Mouse (Mus musculus) limb, embryonic 14.5 days (tissue): ENCODE measurements around the gene Trim46. TPM values are rescaled to one million over a fixed set of nuclear protein-coding genes. Genes with fewer than 3 reads are reported as not detected.

ENCODE experiments used
- ATAC-seq: fragments of 200-750 bp; cut with Nextera tagmentation; 2 replicates; pipeline ENCODE4 v1.8.0; 2017; ENCODE audit warnings: low read depth, moderate number of reproducible peaks, moderate TSS enrichment; ENCODE audit not compliant: low FRiP score
- DNase-seq: peaks from one replicate; pipeline ENCODE4 v3.0.0-alpha.2; 2015; ENCODE audit warnings: low spot score
- H3K27ac ChIP-seq: fragments of 300-500 bp; sonication (generic); replicated peaks from 2 replicates; pipeline ENCODE4 v1.5.1; 2014; ENCODE audit warnings: low read depth, mild to moderate bottlenecking, low read length, moderate library complexity, mixed read lengths
- H3K27me3 ChIP-seq: fragments of 300-500 bp; sonication (generic); 2 replicates; pipeline ENCODE4 v1.6.1; 2014; ENCODE audit warnings: low read length, mixed read lengths; ENCODE audit not compliant: control insufficient read depth, insufficient read depth
- H3K36me3 ChIP-seq: fragments of 300-500 bp; sonication (generic); 2 replicates; pipeline ENCODE4 v1.6.1; 2014; ENCODE audit warnings: mild to moderate bottlenecking, low read length, moderate library complexity, mixed read lengths; ENCODE audit not compliant: control insufficient read depth, insufficient read depth
- H3K4me1 ChIP-seq: fragments of 300-500 bp; sonication (generic); 2 replicates; pipeline ENCODE4 v1.6.1; 2014; ENCODE audit warnings: antibody characterized with exemption, low read length, mixed read lengths; ENCODE audit not compliant: control insufficient read depth, insufficient read depth
- H3K4me2 ChIP-seq: fragments of 300-500 bp; sonication (generic); replicated peaks from 2 replicates; pipeline ENCODE4 v1.6.1; 2014; ENCODE audit warnings: low read depth, mild to moderate bottlenecking, low read length, moderate library complexity; ENCODE audit not compliant: severe bottlenecking
- H3K4me3 ChIP-seq: fragments of 300-500 bp; sonication (generic); replicated peaks from 2 replicates; pipeline ENCODE4 v1.5.1; 2014; ENCODE audit warnings: low read length
- H3K9ac ChIP-seq: fragments of 300-500 bp; sonication (generic); 2 replicates; pipeline ENCODE4 v1.6.1; 2014; ENCODE audit warnings: mild to moderate bottlenecking, low read depth, low read length, moderate library complexity; ENCODE audit not compliant: severe bottlenecking
- H3K9me3 ChIP-seq: fragments of 300-500 bp; sonication (generic); 2 replicates; pipeline ENCODE4 v1.6.1; 2016; ENCODE audit warnings: low read length; ENCODE audit not compliant: control insufficient read depth
- POLR2A ChIP-seq: fragments of 200-500 bp; IDR thresholded peaks from 2 replicates; pipeline ENCODE4 v1.8.0; 2012; ENCODE audit warnings: inconsistent platforms, mild to moderate bottlenecking, moderate library complexity, borderline replicate concordance; ENCODE audit not compliant: insufficient read depth, insufficient read length; ENCODE audit errors: extremely low read depth
- WGBS: fragments of 180-500 bp; shearing (Covaris S2); extraction: QIAGEN DNeasy Blood & Tissue Kit; methylation state at CpG from one replicate; pipeline ENCODE4 v1.1.7; 2014; 5-methylcytosine and 5-hydroxymethylcytosine counted together
- microRNA counts: library from miRNA; unstranded; fragments of <30 nt; microRNA quantifications from one replicate; lab custom pipeline; 2016
- microRNA-seq: library from miRNA; unstranded; fragments of <30 nt; microRNA quantifications from one replicate; pipeline ENCODE4, GENCODE M21; 2016
- polyA plus RNA-seq, 2 experiments: library from polyadenylated mRNA; depleted of rRNA in 1 of 2; stranded (reverse) in 1 of 2; unstranded in 1 of 2; fragments of >200 nt; fragmentation: Nextera tagmentation in 1 of 2; extraction: Ambion mirVana in 1 of 2; gene quantifications; 2 replicates each; pipeline versions ENCODE4 v1.2.1 to v1.2.3; 2012 to 2014

Gene Trim46
- polyA plus RNA-seq, 2 experiments = 3.9 to 19.0 TPM

DNA sequence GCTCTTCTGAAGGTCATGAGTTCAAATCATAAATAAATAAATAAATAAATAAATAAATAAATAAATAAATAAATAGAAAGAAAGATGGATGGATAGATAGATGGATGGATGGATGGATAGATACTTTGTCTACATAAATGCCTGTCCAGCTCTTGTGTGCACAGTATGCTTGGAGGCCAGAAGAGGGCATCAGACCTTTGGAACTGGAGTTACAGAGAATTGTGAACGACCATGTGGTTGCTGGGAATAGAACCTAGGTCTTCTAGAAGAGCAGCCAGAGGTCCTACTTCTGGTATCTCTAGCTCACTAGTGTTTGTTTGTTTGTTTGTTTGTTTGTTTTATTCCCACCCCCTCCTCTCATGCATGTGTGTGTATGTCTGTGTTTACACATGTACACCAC, 52.8 kb downstream of the Trim46 start:
- Histone ChIP-seq H3K27ac (no peak overlapping the region), H3K9me3 (no peaks in the 10 kb centered on the region), H3K4me1 (peaks cover 8% of the 10 kb centered on the region), H3K36me3 (peaks cover 7% of the 10 kb centered on the region), H3K4me3 (no peak overlapping the region), H3K9ac (no peak overlapping the region), H3K27me3 (no peaks in the 10 kb centered on the region), H3K4me2 (no peak overlapping the region)
- DNase-seq = no peak
- no peak for ATAC-seq
- no peak for TF ChIP-seq POLR2A
- 71% methylated on average over 1 of the region's 1 CpGs for WGBS

DNA sequence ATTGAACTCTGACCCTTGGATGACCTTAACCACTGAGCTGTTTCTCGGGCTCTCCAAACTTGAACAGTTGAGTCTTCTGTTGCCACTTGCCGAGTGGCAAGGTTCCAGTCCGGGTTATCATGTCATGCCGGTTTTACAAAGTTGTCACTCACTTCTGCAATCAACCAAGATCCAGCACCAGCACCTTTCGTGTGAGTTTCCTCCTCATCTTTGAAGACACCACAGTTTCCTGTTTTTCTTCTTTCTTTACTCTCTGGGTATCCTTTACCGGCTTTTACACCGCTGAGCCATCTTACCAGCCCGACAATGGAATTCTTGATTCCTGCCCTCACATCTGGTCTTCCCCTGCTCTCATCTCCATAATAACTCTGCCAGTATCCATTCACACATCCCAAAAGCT, 55.7 kb downstream of the Trim46 start:
- no peak for DNase-seq
- 90% methylated on average over 8 of the region's 8 CpGs for WGBS
- H3K27ac ChIP-seq = no peak overlapping the region

DNA sequence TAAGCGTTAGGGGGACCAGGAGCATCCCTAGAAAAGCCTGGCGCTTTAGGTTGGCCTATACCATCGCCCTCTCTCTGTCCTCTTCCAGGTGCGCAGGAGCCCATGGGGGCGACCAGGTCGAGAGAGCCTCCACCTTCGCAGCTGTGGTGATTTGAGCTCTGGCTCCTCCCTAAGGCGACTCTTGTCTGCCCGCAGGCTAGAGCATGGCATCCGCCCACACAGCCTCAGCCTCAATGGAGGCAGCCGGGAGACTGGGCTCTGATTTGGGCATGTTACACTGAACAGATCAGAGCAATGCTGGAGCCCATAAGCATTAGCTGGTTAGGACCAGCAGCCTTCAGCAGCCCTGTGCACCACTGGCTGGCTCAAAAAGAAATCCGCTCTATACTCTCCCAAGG, 57.6 kb downstream of the Trim46 start:
- no peak overlapping the region for H3K4me2 ChIP-seq
- peaks cover 22% of the 10 kb centered on the region for H3K36me3 ChIP-seq
- no peak overlapping the region for H3K4me3 ChIP-seq
- ATAC-seq (no peak), DNase-seq (no peak)
- H3K4me1 ChIP-seq = peaks cover 22% of the 10 kb centered on the region
- WGBS = 65% methylated on average over 10 of the region's 12 CpGs
- H3K27me3 ChIP-seq = no peaks in the 10 kb centered on the region
- no peaks in the 10 kb centered on the region for H3K9me3 ChIP-seq
- TF ChIP-seq POLR2A = no peak
- no peak overlapping the region for H3K9ac ChIP-seq
- H3K27ac ChIP-seq = no peak overlapping the region

More for the DNA sequence above, 55.7 kb downstream of the Trim46 start:
- H3K27me3 ChIP-seq = no peaks in the 10 kb centered on the region
- peaks cover 22% of the 10 kb centered on the region for H3K36me3 ChIP-seq
- no peak overlapping the region for H3K4me3 ChIP-seq
- no peak overlapping the region for H3K4me2 ChIP-seq
- no peaks in the 10 kb centered on the region for H3K9me3 ChIP-seq
- H3K9ac ChIP-seq = no peak overlapping the region
- ATAC-seq = no peak
- TF ChIP-seq POLR2A = no peak
- H3K4me1 ChIP-seq = peaks cover 5% of the 10 kb centered on the region; the same call in 1 of the 2 replicates

DNA sequence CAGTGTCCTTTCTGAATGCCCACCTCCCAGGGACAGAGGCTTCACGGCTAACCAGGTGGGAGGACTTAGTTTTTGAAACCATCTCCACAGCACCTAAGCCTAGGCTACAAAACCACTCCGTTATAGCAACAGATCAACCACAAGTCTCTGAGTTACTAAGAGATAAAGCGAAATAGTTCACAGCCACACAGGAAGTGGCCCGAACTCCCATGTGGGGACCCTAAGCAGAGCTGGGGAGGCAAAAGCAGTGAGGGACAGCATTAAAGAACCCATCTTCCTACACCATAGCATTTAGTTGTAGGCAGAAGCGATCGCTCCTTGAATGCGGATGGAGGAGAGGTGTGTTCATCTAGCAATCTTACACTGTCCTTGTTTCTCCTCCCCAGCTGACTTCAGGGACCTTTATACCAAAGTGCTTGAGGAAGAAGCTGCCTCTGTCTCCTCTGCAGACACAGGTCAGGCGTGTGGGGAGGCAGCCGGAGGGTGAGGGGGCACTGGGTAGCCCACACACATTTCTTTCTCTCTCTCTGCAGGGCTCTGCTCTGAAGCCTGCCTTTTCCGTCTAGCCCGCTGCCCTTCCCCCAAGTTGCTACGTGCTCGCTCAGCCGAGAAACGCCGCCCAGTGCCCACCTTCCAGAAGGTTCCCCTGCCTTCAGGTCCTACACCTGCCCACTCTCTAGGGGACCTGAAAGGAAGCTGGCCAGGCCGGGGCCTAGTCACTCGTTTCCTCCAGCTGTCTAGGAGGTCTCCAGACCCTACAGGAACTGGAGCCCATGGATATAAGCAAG, 58.2 kb downstream of the Trim46 start:
- no peaks in the 10 kb centered on the region for H3K27me3 ChIP-seq
- TF ChIP-seq POLR2A = no peak
- no peak overlapping the region for H3K4me3 ChIP-seq
- WGBS = 85% methylated on average over 18 of the region's 18 CpGs
- H3K27ac ChIP-seq = no peak overlapping the region
- H3K4me2 ChIP-seq = no peak overlapping the region
- H3K9me3 ChIP-seq = no peaks in the 10 kb centered on the region
- H3K4me1 ChIP-seq = peaks cover 23% of the 10 kb centered on the region
- peaks cover 22% of the 10 kb centered on the region for H3K36me3 ChIP-seq
- no peak for DNase-seq
- no peak for ATAC-seq
- H3K9ac ChIP-seq = no peak overlapping the region

DNA sequence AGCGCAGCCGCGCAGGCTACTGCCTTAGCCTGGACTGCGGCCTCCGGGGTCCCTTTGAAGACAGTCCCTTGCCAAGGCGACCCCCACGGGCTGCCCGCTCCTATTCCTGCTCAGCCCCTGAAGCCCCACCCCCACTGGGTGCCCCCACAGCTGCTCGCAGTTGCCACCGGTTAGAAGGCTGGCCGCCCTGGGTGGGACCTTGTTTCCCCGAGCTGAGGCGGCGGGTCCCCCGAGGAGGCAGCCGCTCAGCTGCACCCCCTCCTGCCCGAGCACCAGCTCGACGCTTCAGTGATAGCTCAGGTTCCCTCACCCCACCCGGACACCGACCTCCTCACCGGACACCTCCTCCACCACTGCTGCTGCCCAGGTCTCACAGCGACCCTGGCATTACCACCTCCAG, 58.9 kb downstream of the Trim46 start:
- no peak for DNase-seq
- no peak overlapping the region for H3K9ac ChIP-seq
- H3K4me1 ChIP-seq = peaks cover 23% of the 10 kb centered on the region
- no peak overlapping the region for H3K27ac ChIP-seq
- no peak overlapping the region for H3K4me3 ChIP-seq
- no peaks in the 10 kb centered on the region for H3K9me3 ChIP-seq
- H3K27me3 ChIP-seq = no peaks in the 10 kb centered on the region
- H3K4me2 ChIP-seq = no peak overlapping the region
- 49% methylated on average over 20 of the region's 23 CpGs for WGBS
- no peak for ATAC-seq
- no peak for TF ChIP-seq POLR2A
- H3K36me3 ChIP-seq = peaks cover 27% of the 10 kb centered on the region

MicroRNA genes within 50 kb of the gene (microRNA counts, 519-probe panel; counts per million panel counts)
- microRNA mmu-miR-92b (lab: Ali Mortazavi, UCI) = not detected

Small RNAs within 50 kb of the gene (microRNA-seq; reads per million reads assigned to microRNA genes)
- gene Mir92b = 70.0 reads per million, percentile 41 among the genes with 10 or more reads in this experiment

Other genes with a start within 250 kb of the Trim46 start
- gene Rusc1, start 153.0 kb downstream of the Trim46 start, polyA plus RNA-seq (2012; rRNA removed) = 56.6 and 64.2 TPM in 2 replicates
- gene Rusc1, start 153.0 kb downstream of the Trim46 start, polyA plus RNA-seq (2014; fragmentation: Nextera tagmentation; extraction: Ambion mirVana) = 24.8 and 27.5 TPM in 2 replicates
- gene Gm43738, start 145.2 kb downstream of the Trim46 start, polyA plus RNA-seq (2012; rRNA removed) = 0.03 TPM in 1 of 2 replicates, not detected in the other
- not detected in 2 replicates for gene Gm43738, start 145.2 kb downstream of the Trim46 start, polyA plus RNA-seq (2014; fragmentation: Nextera tagmentation; extraction: Ambion mirVana)
- 118 and 119 TPM in 2 replicates for gene Fdps, start 144.3 kb downstream of the Trim46 start, polyA plus RNA-seq (2012; rRNA removed)
- 172 and 215 TPM in 2 replicates for gene Fdps, start 144.3 kb downstream of the Trim46 start, polyA plus RNA-seq (2014; fragmentation: Nextera tagmentation; extraction: Ambion mirVana)
- gene Pklr, start 110.2 kb downstream of the Trim46 start, polyA plus RNA-seq (2012; rRNA removed) = 0.27 and 0.50 TPM in 2 replicates
- 0.14 and 0.23 TPM in 2 replicates for gene Pklr, start 110.2 kb downstream of the Trim46 start, polyA plus RNA-seq (2014; fragmentation: Nextera tagmentation; extraction: Ambion mirVana)
- 4.6 and 8.9 TPM in 2 replicates for gene Hcn3, start 86.1 kb downstream of the Trim46 start, polyA plus RNA-seq (2012; rRNA removed)
- gene Hcn3, start 86.1 kb downstream of the Trim46 start, polyA plus RNA-seq (2014; fragmentation: Nextera tagmentation; extraction: Ambion mirVana) = 1.5 and 1.6 TPM in 2 replicates
- gene Clk2, start 81.5 kb downstream of the Trim46 start, polyA plus RNA-seq (2012; rRNA removed) = 152 and 155 TPM in 2 replicates
- 26.5 and 34.2 TPM in 2 replicates for gene Clk2, start 81.5 kb downstream of the Trim46 start, polyA plus RNA-seq (2014; fragmentation: Nextera tagmentation; extraction: Ambion mirVana)
- gene Scamp3, start 68.8 kb downstream of the Trim46 start, polyA plus RNA-seq (2012; rRNA removed) = 114 and 156 TPM in 2 replicates
- gene Scamp3, start 68.8 kb downstream of the Trim46 start, polyA plus RNA-seq (2014; fragmentation: Nextera tagmentation; extraction: Ambion mirVana) = 93.9 and 96.0 TPM in 2 replicates
- gene Fam189b, start 63.2 kb downstream of the Trim46 start, polyA plus RNA-seq (2012; rRNA removed) = 95.5 and 124 TPM in 2 replicates
- 34.5 and 34.8 TPM in 2 replicates for gene Fam189b, start 63.2 kb downstream of the Trim46 start, polyA plus RNA-seq (2014; fragmentation: Nextera tagmentation; extraction: Ambion mirVana)
- gene Gba, start 43.4 kb downstream of the Trim46 start, polyA plus RNA-seq (2012; rRNA removed) = 51.2 and 68.0 TPM in 2 replicates
- gene Gba, start 43.4 kb downstream of the Trim46 start, polyA plus RNA-seq (2014; fragmentation: Nextera tagmentation; extraction: Ambion mirVana) = 48.1 and 53.3 TPM in 2 replicates
- gene Thbs3, start 31.1 kb downstream of the Trim46 start, polyA plus RNA-seq (2012; rRNA removed) = 229 and 244 TPM in 2 replicates
- 78.9 and 83.0 TPM in 2 replicates for gene Thbs3, start 31.1 kb downstream of the Trim46 start, polyA plus RNA-seq (2014; fragmentation: Nextera tagmentation; extraction: Ambion mirVana)
- 196 and 211 TPM in 2 replicates for gene Mtx1, start 19.2 kb downstream of the Trim46 start, polyA plus RNA-seq (2012; rRNA removed)
- 159 and 163 TPM in 2 replicates for gene Mtx1, start 19.2 kb downstream of the Trim46 start, polyA plus RNA-seq (2014; fragmentation: Nextera tagmentation; extraction: Ambion mirVana)
- 5.6 and 7.0 TPM in 2 replicates for gene Muc1, start 17.3 kb downstream of the Trim46 start, polyA plus RNA-seq (2012; rRNA removed)
- gene Muc1, start 17.3 kb downstream of the Trim46 start, polyA plus RNA-seq (2014; fragmentation: Nextera tagmentation; extraction: Ambion mirVana) = 0.55 and 1.1 TPM in 2 replicates
- 121 and 153 TPM in 2 replicates for gene Krtcap2, start 343 bp downstream of the Trim46 start, polyA plus RNA-seq (2012; rRNA removed)
- gene Krtcap2, start 343 bp downstream of the Trim46 start, polyA plus RNA-seq (2014; fragmentation: Nextera tagmentation; extraction: Ambion mirVana) = 352 and 353 TPM in 2 replicates
- 313 and 432 TPM in 2 replicates for gene Dpm3, start 13.0 kb upstream of the Trim46 start, polyA plus RNA-seq (2012; rRNA removed)
- 165 and 173 TPM in 2 replicates for gene Dpm3, start 13.0 kb upstream of the Trim46 start, polyA plus RNA-seq (2014; fragmentation: Nextera tagmentation; extraction: Ambion mirVana)
- 150 and 198 TPM in 2 replicates for gene Slc50a1, start 24.3 kb upstream of the Trim46 start, polyA plus RNA-seq (2012; rRNA removed)
- 90.8 and 95.6 TPM in 2 replicates for gene Slc50a1, start 24.3 kb upstream of the Trim46 start, polyA plus RNA-seq (2014; fragmentation: Nextera tagmentation; extraction: Ambion mirVana)
- gene Efna1, start 34.8 kb upstream of the Trim46 start, polyA plus RNA-seq (2012; rRNA removed) = 51.7 and 52.2 TPM in 2 replicates
- 42.2 and 48.1 TPM in 2 replicates for gene Efna1, start 34.8 kb upstream of the Trim46 start, polyA plus RNA-seq (2014; fragmentation: Nextera tagmentation; extraction: Ambion mirVana)
- gene Efna3, start 76.7 kb upstream of the Trim46 start, polyA plus RNA-seq (2012; rRNA removed) = 38.1 and 48.5 TPM in 2 replicates
- 32.1 and 34.4 TPM in 2 replicates for gene Efna3, start 76.7 kb upstream of the Trim46 start, polyA plus RNA-seq (2014; fragmentation: Nextera tagmentation; extraction: Ambion mirVana)
- 56.5 and 67.1 TPM in 2 replicates for gene Efna4, start 91.7 kb upstream of the Trim46 start, polyA plus RNA-seq (2012; rRNA removed)
- gene Efna4, start 91.7 kb upstream of the Trim46 start, polyA plus RNA-seq (2014; fragmentation: Nextera tagmentation; extraction: Ambion mirVana) = 32.0 and 34.2 TPM in 2 replicates
- gene Adam15, start 103.7 kb upstream of the Trim46 start, polyA plus RNA-seq (2012; rRNA removed) = 80.4 and 97.6 TPM in 2 replicates
- gene Adam15, start 103.7 kb upstream of the Trim46 start, polyA plus RNA-seq (2014; fragmentation: Nextera tagmentation; extraction: Ambion mirVana) = 45.9 and 48.2 TPM in 2 replicates
- 0.63 and 1.1 TPM in 2 replicates for gene Dcst2, start 115.7 kb upstream of the Trim46 start, polyA plus RNA-seq (2012; rRNA removed)
- 0.14 and 0.26 TPM in 2 replicates for gene Dcst2, start 115.7 kb upstream of the Trim46 start, polyA plus RNA-seq (2014; fragmentation: Nextera tagmentation; extraction: Ambion mirVana)
- 0.11 and 0.17 TPM in 2 replicates for gene Dcst1, start 118.9 kb upstream of the Trim46 start, polyA plus RNA-seq (2012; rRNA removed)
- gene Dcst1, start 118.9 kb upstream of the Trim46 start, polyA plus RNA-seq (2014; fragmentation: Nextera tagmentation; extraction: Ambion mirVana) = 0.17 and 0.18 TPM in 2 replicates
- gene Zbtb7b, start 148.5 kb upstream of the Trim46 start, polyA plus RNA-seq (2012; rRNA removed) = 13.4 and 14.7 TPM in 2 replicates
- gene Zbtb7b, start 148.5 kb upstream of the Trim46 start, polyA plus RNA-seq (2014; fragmentation: Nextera tagmentation; extraction: Ambion mirVana) = 2.7 and 3.4 TPM in 2 replicates
- 2.4 and 2.8 TPM in 2 replicates for gene Lenep, start 156.5 kb upstream of the Trim46 start, polyA plus RNA-seq (2012; rRNA removed)
- gene Lenep, start 156.5 kb upstream of the Trim46 start, polyA plus RNA-seq (2014; fragmentation: Nextera tagmentation; extraction: Ambion mirVana) = not detected in 2 replicates
- gene Flad1, start 165.6 kb upstream of the Trim46 start, polyA plus RNA-seq (2012; rRNA removed) = 32.8 and 36.0 TPM in 2 replicates
- 26.8 and 27.1 TPM in 2 replicates for gene Flad1, start 165.6 kb upstream of the Trim46 start, polyA plus RNA-seq (2014; fragmentation: Nextera tagmentation; extraction: Ambion mirVana)
- 247 and 268 TPM in 2 replicates for gene Cks1b, start 172.1 kb upstream of the Trim46 start, polyA plus RNA-seq (2012; rRNA removed)
- 473 and 476 TPM in 2 replicates for gene Cks1b, start 172.1 kb upstream of the Trim46 start, polyA plus RNA-seq (2014; fragmentation: Nextera tagmentation; extraction: Ambion mirVana)
- gene Shc1, start 172.1 kb upstream of the Trim46 start, polyA plus RNA-seq (2012; rRNA removed) = 134 and 166 TPM in 2 replicates
- gene Shc1, start 172.1 kb upstream of the Trim46 start, polyA plus RNA-seq (2014; fragmentation: Nextera tagmentation; extraction: Ambion mirVana) = 72.5 and 80.0 TPM in 2 replicates
- 83.4 and 121 TPM in 2 replicates for gene Pygo2, start 183.9 kb upstream of the Trim46 start, polyA plus RNA-seq (2012; rRNA removed)
- gene Pygo2, start 183.9 kb upstream of the Trim46 start, polyA plus RNA-seq (2014; fragmentation: Nextera tagmentation; extraction: Ambion mirVana) = 58.3 and 65.3 TPM in 2 replicates
- 31.4 and 32.8 TPM in 2 replicates for gene Pbxip1, start 190.4 kb upstream of the Trim46 start, polyA plus RNA-seq (2012; rRNA removed)
- gene Pbxip1, start 190.4 kb upstream of the Trim46 start, polyA plus RNA-seq (2014; fragmentation: Nextera tagmentation; extraction: Ambion mirVana) = 17.9 and 21.2 TPM in 2 replicates
- gene Pmvk, start 208.2 kb upstream of the Trim46 start, polyA plus RNA-seq (2012; rRNA removed) = 41.8 and 47.2 TPM in 2 replicates
- 46.5 and 52.3 TPM in 2 replicates for gene Pmvk, start 208.2 kb upstream of the Trim46 start, polyA plus RNA-seq (2014; fragmentation: Nextera tagmentation; extraction: Ambion mirVana)